Mouse (Mus musculus) lung, postnatal 0 days (tissue): ENCODE results near the gene Grb7. TPM values are rescaled to one million over a fixed set of nuclear protein-coding genes. Genes with fewer than 3 reads are reported as not detected.

Source experiments
- ATAC-seq: fragments of 200-750 bp; cut with Nextera tagmentation; 2 replicates; pipeline ENCODE4 v1.8.0; 2017; ENCODE audit warnings: moderate library complexity
- DNase-seq: peaks from one replicate; pipeline ENCODE4 v3.0.0-alpha.2; 2016; ENCODE audit warnings: low spot score
- H3K27ac ChIP-seq: fragments of 300-500 bp; sonication (generic); 2 replicates; pipeline ENCODE4 v1.5.1; 2014; ENCODE audit warnings: antibody characterized with exemption, mild to moderate bottlenecking, low read length, mixed read lengths
- H3K27me3 ChIP-seq: fragments of 300-500 bp; sonication (generic); replicated peaks from 2 replicates; pipeline ENCODE4 v1.6.1; 2014; ENCODE audit warnings: low read length, mixed read lengths; ENCODE audit not compliant: insufficient read depth
- H3K36me3 ChIP-seq: fragments of 300-500 bp; sonication (generic); 2 replicates; pipeline ENCODE4 v1.6.1; 2014; ENCODE audit warnings: low read length, mixed read lengths; ENCODE audit not compliant: insufficient read depth
- H3K4me1 ChIP-seq: fragments of 300-500 bp; sonication (generic); 2 replicates; pipeline ENCODE4 v1.6.1; 2014; ENCODE audit warnings: antibody characterized with exemption, low read depth, low read length, mixed read lengths; ENCODE audit not compliant: insufficient read depth
- H3K4me2 ChIP-seq: fragments of 300-500 bp; sonication (generic); replicated peaks from 2 replicates; pipeline ENCODE4 v1.6.1; 2014; ENCODE audit warnings: low read depth, mild to moderate bottlenecking, low read length, moderate library complexity, mixed read lengths
- H3K4me3 ChIP-seq: fragments of 300-500 bp; sonication (generic); 2 replicates; pipeline ENCODE4 v1.5.1; 2014; ENCODE audit warnings: low read depth, low read length
- H3K9ac ChIP-seq: fragments of 300-500 bp; sonication (generic); replicated peaks from 2 replicates; pipeline ENCODE4 v1.6.1; 2014; ENCODE audit warnings: low read depth, mild to moderate bottlenecking
- H3K9me3 ChIP-seq: fragments of 300-500 bp; sonication (generic); 2 replicates; pipeline ENCODE4 v1.6.1; 2016; ENCODE audit warnings: low read length, mixed read lengths
- CTCF ChIP-seq: IDR thresholded peaks from 2 replicates; pipeline ENCODE4 v1.5.1; 2016; ENCODE audit warnings: antibody characterized with exemption, mild to moderate bottlenecking
- EP300 ChIP-seq: IDR thresholded peaks from 2 replicates; pipeline ENCODE4 v1.6.1; 2016; ENCODE audit warnings: antibody characterized with exemption, mild to moderate bottlenecking, control low read depth
- WGBS: fragments of 180-500 bp; shearing (Covaris S2); extraction: QIAGEN DNeasy Blood & Tissue Kit; methylation state at CpG from one replicate; pipeline ENCODE4 v1.1.7; 2014; 5-methylcytosine and 5-hydroxymethylcytosine counted together
- polyA plus RNA-seq: library from polyadenylated mRNA; unstranded; fragments of >200 nt; fragmentation: Nextera tagmentation; extraction: Ambion mirVana; gene quantifications from 2 replicates; pipeline ENCODE4 v1.2.1, GENCODE M21; 2015

Gene Grb7
- polyA plus RNA-seq, 1 experiment from 2014 or later, result 33.1 TPM

DNA sequence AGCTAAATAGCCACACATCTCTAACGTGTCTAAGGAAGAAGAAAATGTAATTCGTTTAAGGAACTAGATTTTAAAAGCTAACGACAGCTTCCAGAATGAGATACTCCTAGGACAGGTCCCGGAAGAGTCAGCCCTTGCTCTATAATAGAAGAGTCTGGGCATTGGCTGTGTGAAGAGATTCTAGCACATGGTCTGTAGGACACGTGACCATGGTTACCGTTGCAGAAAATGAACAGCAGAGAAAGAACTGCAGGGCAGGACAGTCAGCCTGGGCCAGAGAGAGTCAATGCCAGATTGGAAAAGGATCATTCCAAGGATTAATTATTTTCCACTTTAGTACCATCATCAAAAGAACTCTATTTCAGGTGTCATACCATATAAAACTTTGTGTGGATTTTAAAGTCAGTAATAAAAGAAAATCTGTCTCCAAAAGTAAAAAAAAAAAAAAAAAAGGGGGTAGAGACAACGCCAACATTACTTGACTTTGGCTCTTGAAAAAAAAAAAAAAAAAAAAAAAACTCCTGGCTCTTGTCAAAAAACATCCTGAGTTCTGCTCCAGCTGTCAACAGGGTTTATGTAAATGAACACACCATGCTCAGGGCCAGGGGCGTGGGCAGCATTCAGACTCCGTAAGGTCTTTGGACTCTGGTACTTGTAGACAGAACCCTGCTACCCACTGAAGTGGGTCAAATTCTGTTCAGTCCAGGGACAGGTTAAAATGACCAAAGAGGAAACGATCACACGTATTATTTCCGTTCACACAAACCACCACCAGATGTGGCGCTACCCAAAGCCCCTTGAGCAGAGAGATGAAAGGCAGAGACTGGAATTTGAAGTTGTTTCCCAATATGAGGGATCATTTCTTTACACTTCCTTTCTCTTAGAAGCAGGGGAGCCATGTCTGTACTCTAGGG lies 33.1 kb downstream of the Grb7 start:
- H3K4me3 ChIP-seq, result no peak overlapping the region
- no peaks in the 10 kb centered on the region for H3K4me1 ChIP-seq
- DNase-seq (no peak), ATAC-seq (no peak)
- H3K9me3 ChIP-seq, result no peaks in the 10 kb centered on the region
- no peak overlapping the region for H3K9ac ChIP-seq
- H3K27me3 ChIP-seq, result no peaks in the 10 kb centered on the region
- no peak overlapping the region for H3K4me2 ChIP-seq
- TF ChIP-seq EP300 (no peak), CTCF (no peak)
- no peaks in the 10 kb centered on the region for H3K36me3 ChIP-seq
- WGBS, result 70% methylated on average over 13 of the region's 13 CpGs
- no peak overlapping the region for H3K27ac ChIP-seq

DNA sequence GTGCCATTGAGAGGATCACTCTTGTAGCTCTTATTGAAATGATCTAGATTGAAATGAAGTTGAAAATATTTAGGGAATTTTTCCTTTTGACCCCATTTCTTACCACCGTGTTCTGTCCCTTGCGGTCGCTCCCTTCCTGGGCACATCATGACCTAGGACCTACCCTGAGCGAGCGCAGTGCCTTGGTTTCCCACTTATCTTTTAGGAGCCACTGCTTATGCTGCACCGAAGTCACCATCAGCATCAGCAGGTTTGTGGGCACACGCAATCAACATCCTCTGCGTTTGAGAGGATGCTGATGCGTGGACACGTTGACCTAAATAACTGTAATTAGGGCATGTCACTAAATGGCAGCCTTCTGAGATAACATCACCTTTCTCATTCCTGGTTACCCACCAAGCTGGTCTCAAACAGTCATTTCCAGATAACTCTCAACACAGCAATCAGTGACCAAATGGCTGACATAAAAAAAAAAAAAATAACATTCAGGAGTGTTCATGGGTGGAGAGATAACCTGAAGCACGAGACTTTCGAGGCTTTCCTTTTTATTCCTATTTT lies 33.8 kb downstream of the Grb7 start:
- DNase-seq (no peak), ATAC-seq (no peak)
- no peak overlapping the region for H3K9ac ChIP-seq
- H3K36me3 ChIP-seq, result no peaks in the 10 kb centered on the region
- no peaks in the 10 kb centered on the region for H3K9me3 ChIP-seq
- H3K4me3 ChIP-seq, result no peak overlapping the region
- H3K27me3 ChIP-seq, result no peaks in the 10 kb centered on the region
- no peak overlapping the region for H3K4me2 ChIP-seq
- TF ChIP-seq CTCF (no peak), EP300 (no peak)
- WGBS, result 82% methylated on average over 12 of the region's 12 CpGs
- no peaks in the 10 kb centered on the region for H3K4me1 ChIP-seq
- no peak overlapping the region for H3K27ac ChIP-seq

GRCm38 (mm10) chr11:98481231-98481630 lies 35.0 kb downstream of the Grb7 start:
- TF ChIP-seq EP300, result no peak
- no peak for TF ChIP-seq CTCF
- no peak overlapping the region for H3K9ac ChIP-seq
- 52% methylated on average over 6 of the region's 6 CpGs for WGBS
- DNase-seq (no peak), ATAC-seq (no peak)
- H3K27me3 ChIP-seq, result no peaks in the 10 kb centered on the region
- no peak overlapping the region for H3K4me2 ChIP-seq
- no peaks in the 10 kb centered on the region for H3K4me1 ChIP-seq
- H3K4me3 ChIP-seq, result no peak overlapping the region
- no peak overlapping the region for H3K27ac ChIP-seq
- H3K9me3 ChIP-seq, result no peaks in the 10 kb centered on the region
- no peaks in the 10 kb centered on the region for H3K36me3 ChIP-seq

DNA sequence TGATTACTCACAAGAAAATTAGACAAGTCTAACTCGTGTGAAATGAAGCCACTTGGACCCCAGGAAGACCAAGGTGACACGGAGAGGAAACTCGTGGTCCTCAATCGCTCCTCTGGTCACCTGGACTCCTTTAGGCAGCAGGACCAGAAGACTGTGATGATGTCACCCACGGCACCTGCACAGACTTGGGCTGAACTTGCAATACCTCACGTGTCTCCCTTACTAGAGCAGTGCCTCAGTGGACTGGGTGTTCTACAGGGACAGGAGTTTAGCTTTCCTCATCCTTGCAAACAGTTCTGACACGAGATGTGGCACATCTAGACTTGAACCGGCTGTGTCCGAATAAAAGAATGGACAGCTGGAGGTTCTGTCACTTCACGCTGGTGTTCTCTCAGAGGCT lies 35.9 kb downstream of the Grb7 start:
- Histone ChIP-seq H3K27ac (no peak overlapping the region), H3K27me3 (no peaks in the 10 kb centered on the region), H3K9ac (no peak overlapping the region), H3K9me3 (no peaks in the 10 kb centered on the region), H3K4me1 (no peaks in the 10 kb centered on the region), H3K4me3 (no peak overlapping the region), H3K36me3 (no peaks in the 10 kb centered on the region), H3K4me2 (no peak overlapping the region)
- TF ChIP-seq EP300 (no peak), CTCF (no peak)
- DNase-seq (no peak), ATAC-seq (no peak)
- 71% methylated on average over 10 of the region's 10 CpGs for WGBS

- DNase-seq (no peak), ATAC-seq (no peak)
- Histone ChIP-seq H3K4me1 (no peaks in the 10 kb centered on the region), H3K9me3 (no peaks in the 10 kb centered on the region), H3K4me2 (no peak overlapping the region), H3K4me3 (no peak overlapping the region), H3K36me3 (no peaks in the 10 kb centered on the region), H3K27me3 (no peaks in the 10 kb centered on the region), H3K9ac (no peak overlapping the region), H3K27ac (no peak overlapping the region)
- WGBS, result 84% methylated on average over 2 of the region's 2 CpGs
- no peak for TF ChIP-seq CTCF
These were observed 39.6 kb downstream of the Grb7 start for GRCm38 (mm10) chr11:98485749-98486148.

DNA sequence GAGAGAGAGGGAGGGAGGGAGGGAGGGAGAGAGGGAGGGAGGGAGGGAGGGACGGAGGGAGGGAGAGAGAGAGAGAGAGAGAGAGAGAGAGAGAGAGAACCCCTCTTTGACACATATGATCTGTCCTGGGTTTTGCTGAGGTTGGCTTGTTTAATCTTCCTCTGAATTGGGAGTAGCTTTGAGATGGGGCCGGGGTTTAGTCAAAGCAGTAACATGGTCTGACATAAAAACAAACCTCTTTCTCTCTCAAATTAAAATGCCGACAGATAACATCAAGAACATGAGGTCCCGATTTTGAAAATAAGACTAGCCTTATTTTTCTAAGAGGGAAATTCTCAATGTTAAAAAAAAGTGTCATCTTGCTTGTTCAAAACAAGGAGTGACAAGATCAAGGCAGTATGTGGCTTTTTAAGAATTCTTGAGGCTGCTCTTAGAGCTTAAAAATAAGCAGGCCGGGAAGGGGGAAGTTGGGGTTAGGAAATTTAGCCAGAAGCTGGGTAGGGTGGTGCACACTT lies 41.4 kb downstream of the Grb7 start:
- no peaks in the 10 kb centered on the region for H3K9me3 ChIP-seq
- DNase-seq (no peak), ATAC-seq (no peak)
- H3K9ac ChIP-seq, result no peak overlapping the region
- no peaks in the 10 kb centered on the region for H3K4me1 ChIP-seq
- H3K36me3 ChIP-seq, result no peaks in the 10 kb centered on the region
- no peaks in the 10 kb centered on the region for H3K27me3 ChIP-seq
- H3K4me2 ChIP-seq, result no peak overlapping the region
- no peak overlapping the region for H3K27ac ChIP-seq
- TF ChIP-seq CTCF (no peak), EP300 (no peak)
- 74% methylated on average over 4 of the region's 5 CpGs for WGBS
- H3K4me3 ChIP-seq, result no peak overlapping the region
